Mouse (Mus musculus) brain, embryonic 14.5 days (tissue): ENCODE data around the gene Rab3gap1.

Experiments
- CTCF ChIP-seq: fragments of 200-500 bp; IDR thresholded peaks from 2 replicates; pipeline ENCODE4 v1.5.1; 2012; ENCODE audit warnings: inconsistent platforms, mild to moderate bottlenecking, moderate library complexity, borderline replicate concordance; ENCODE audit not compliant: insufficient read depth, insufficient read length; ENCODE audit errors: extremely low read depth
- POLR2A ChIP-seq: fragments of 200-500 bp; IDR thresholded peaks from 2 replicates; pipeline ENCODE4 v1.6.1; 2012; ENCODE audit warnings: mild to moderate bottlenecking, inconsistent platforms, borderline replicate concordance; ENCODE audit not compliant: poor library complexity, insufficient read depth, insufficient read length, severe bottlenecking; ENCODE audit errors: extremely low read depth

- TF ChIP-seq POLR2A: no peak
- TF ChIP-seq CTCF: no peak
Observed at GRCm38 (mm10) chr1:127988246-127988645, 119.7 kb downstream of the Rab3gap1 start.
